Mouse (Mus musculus): ENCODE data around the gene Ntrk2. TPM values are rescaled to one million over a fixed set of nuclear protein-coding genes. Genes with fewer than 3 reads are reported as not detected.

The Ntrk2 gene
- polyA plus RNA-seq, 1 experiment from 2014 or later = 1.7 TPM

- Histone ChIP-seq H3K9me3 (no peaks in the 10 kb centered on the region), H3K36me3 (no peaks in the 10 kb centered on the region), H3K27me3 (replicated peaks) (no peaks in the 10 kb centered on the region), H3K4me2 (replicated peaks) (no peak overlapping the region), H3K4me3 (replicated peaks) (no peak overlapping the region), H3K27ac (no peak overlapping the region), H3K4me1 (replicated peaks) (no peaks in the 10 kb centered on the region), H3K9ac (no peak overlapping the region)
- 66% methylated on average over 6 of the region's 6 CpGs for WGBS
- no peak for ATAC-seq
Measured at GRCm38 (mm10) chr13:59003807-59004173, 197.4 kb downstream of the Ntrk2 start.

DNA sequence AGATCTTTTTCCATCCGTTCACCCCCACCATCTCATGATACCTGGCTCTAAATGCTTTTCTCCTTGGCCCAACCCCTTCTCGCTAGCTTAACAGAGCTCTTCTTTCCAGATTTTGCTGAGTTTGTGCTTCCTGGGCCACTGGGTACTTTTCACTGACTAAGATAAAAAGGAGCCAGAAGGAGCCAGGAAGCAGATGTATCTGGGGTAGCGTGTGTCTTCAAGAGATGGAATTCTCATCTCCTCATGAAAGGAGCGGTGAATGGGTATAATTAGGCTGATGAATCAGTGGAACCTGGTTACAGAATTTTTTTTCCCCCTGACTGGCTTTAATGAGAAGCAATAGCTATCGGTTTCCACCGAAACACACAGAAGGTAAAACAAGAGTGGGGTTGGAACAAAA lies 198.2 kb downstream of the Ntrk2 start:
- no peaks in the 10 kb centered on the region for H3K4me1 ChIP-seq (replicated peaks)
- H3K27me3 ChIP-seq (replicated peaks) = no peaks in the 10 kb centered on the region
- 87% methylated on average over 6 of the region's 6 CpGs for WGBS
- H3K9ac ChIP-seq = no peak overlapping the region
- H3K4me3 ChIP-seq (replicated peaks) = no peak overlapping the region
- H3K27ac ChIP-seq = no peak overlapping the region
- H3K9me3 ChIP-seq = no peaks in the 10 kb centered on the region
- H3K36me3 ChIP-seq = no peaks in the 10 kb centered on the region
- no peak for ATAC-seq
- H3K4me2 ChIP-seq (replicated peaks) = no peak overlapping the region

- no peak overlapping the region for H3K4me2 ChIP-seq (replicated peaks)
- H3K27me3 ChIP-seq (replicated peaks) = no peaks in the 10 kb centered on the region
- H3K4me1 ChIP-seq (replicated peaks) = peaks cover 11% of the 10 kb centered on the region; the same call in 1 of the 2 replicates
- WGBS = 54% methylated on average over 5 of the region's 5 CpGs
- no peaks in the 10 kb centered on the region for H3K9me3 ChIP-seq
- ATAC-seq = no peak
- no peaks in the 10 kb centered on the region for H3K36me3 ChIP-seq
- H3K4me3 ChIP-seq (replicated peaks) = no peak overlapping the region
- H3K27ac ChIP-seq = no peak overlapping the region
- no peak overlapping the region for H3K9ac ChIP-seq
Measured at GRCm38 (mm10) chr13:59009855-59010254, 203.5 kb downstream of the Ntrk2 start.

DNA sequence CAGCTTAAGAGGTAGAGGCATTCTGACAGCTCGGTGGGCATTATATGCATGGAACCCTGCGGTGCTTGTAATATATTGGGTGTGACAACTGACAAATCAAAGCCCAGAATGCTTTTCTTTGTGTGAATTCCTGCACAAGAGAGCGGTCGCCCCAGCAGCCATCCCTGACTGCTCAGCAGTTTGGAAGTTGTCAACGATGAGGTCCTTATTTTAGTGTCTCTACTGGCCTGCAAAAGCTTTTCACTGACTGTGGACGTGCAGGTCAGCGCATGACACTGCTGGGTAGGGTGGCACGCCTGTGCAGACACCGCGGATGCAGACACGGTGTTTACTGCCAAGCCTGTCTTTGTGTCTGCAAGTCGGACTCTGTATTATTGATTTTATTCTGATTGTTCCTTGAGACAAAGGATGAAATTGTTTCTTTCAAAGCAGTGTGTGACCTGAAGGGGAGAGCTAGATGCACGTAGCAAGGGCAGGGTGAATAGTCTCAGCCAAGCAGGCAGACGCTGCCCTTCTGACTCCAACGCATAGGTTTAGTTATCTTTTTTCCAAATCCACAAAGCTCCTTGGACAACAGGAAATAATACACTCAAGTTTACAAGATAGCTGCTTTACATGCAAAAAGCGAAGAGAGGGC lies 204.6 kb downstream of the Ntrk2 start:
- Histone ChIP-seq H3K36me3 (no peaks in the 10 kb centered on the region), H3K4me3 (replicated peaks) (peak overlapping the region; percentile 23; the same call in 1 of the 2 replicates), H3K27ac (no peak overlapping the region), H3K9ac (0 out of 2 replicates have a peak overlapping the region, but pooled peaks have one; percentile 8), H3K27me3 (replicated peaks) (no peaks in the 10 kb centered on the region), H3K9me3 (no peaks in the 10 kb centered on the region), H3K4me2 (replicated peaks) (peak overlapping the region; percentile 62), H3K4me1 (replicated peaks) (peaks cover 11% of the 10 kb centered on the region; the same call in 1 of the 2 replicates)
- 30% methylated on average over 16 of the region's 16 CpGs for WGBS
- peak; percentile 65 for ATAC-seq

DNA sequence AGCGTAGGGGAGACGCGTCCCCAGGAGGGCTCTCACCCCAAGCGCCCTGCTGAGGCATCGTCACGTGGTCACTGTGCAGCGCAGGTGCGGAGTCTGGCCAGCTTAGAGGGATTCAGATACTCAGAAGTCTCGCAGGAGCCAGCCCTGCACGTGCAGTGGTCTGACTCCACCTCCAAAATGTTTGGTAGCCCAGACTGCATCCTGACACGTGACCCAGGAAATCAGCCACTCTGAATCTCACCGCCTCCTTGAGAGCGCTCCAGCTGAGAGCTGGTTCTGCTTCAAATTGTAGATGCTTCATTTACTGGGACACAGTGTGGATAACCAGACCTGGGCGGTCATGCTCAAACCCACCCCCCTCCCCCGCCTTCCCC lies 205.1 kb downstream of the Ntrk2 start:
- peaks cover 11% of the 10 kb centered on the region; the same call in 1 of the 2 replicates for H3K4me1 ChIP-seq (replicated peaks)
- H3K27me3 ChIP-seq (replicated peaks) = no peaks in the 10 kb centered on the region
- peak overlapping the region; percentile 23; the same call in 1 of the 2 replicates for H3K4me3 ChIP-seq (replicated peaks)
- WGBS = under 1% methylated on average over 15 of the region's 15 CpGs
- H3K9ac ChIP-seq = 0 out of 2 replicates have a peak overlapping the region, but pooled peaks have one; percentile 8
- H3K9me3 ChIP-seq = no peaks in the 10 kb centered on the region
- ATAC-seq = peak; percentile 92
- peak overlapping the region; percentile 62 for H3K4me2 ChIP-seq (replicated peaks)
- no peak overlapping the region for H3K27ac ChIP-seq
- no peaks in the 10 kb centered on the region for H3K36me3 ChIP-seq

DNA sequence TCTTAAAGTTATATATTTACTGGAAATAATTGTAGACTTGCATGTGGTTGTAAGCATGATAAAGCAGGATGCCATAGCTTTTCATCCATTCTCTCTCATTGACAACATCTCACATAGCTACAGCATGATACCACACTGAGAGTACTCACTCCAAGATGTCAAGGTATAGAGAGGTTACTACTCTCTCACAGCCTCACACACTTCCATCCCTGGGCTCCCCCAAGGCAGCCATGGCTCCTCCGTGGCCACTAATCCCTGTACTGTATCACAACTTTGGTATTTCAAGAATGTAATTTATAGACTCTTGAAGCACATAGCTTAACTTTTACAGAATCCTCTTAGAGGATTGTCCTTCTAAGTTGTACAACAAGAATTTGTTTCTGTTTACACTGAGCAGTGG lies 209.0 kb downstream of the Ntrk2 start:
- no peak for ATAC-seq
- 10% methylated on average over 1 of the region's 1 CpGs for whole genome bisulfite sequencing
- Histone ChIP-seq H3K9me3 (no peaks in the 10 kb centered on the region), H3K4me1 (replicated peaks) (peaks cover 11% of the 10 kb centered on the region; the same call in 1 of the 2 replicates), H3K9ac (no peak overlapping the region), H3K27me3 (replicated peaks) (no peaks in the 10 kb centered on the region), H3K4me3 (replicated peaks) (no peak overlapping the region), H3K36me3 (no peaks in the 10 kb centered on the region), H3K27ac (no peak overlapping the region), H3K4me2 (replicated peaks) (no peak overlapping the region)

GRCm38 (mm10) chr13:59017121-59017520 lies 210.8 kb downstream of the Ntrk2 start:
- Histone ChIP-seq H3K4me2 (replicated peaks) (no peak overlapping the region), H3K4me1 (replicated peaks) (0 out of 2 replicates have a peak, but pooled peaks cover 2% of the 10 kb centered on the region)
- WGBS = 61% methylated on average over 5 of the region's 5 CpGs

GRCm38 (mm10) chr13:59022251-59023042 lies 216.1 kb downstream of the Ntrk2 start:
- Histone ChIP-seq H3K36me3 (no peaks in the 10 kb centered on the region), H3K27ac (no peak overlapping the region), H3K4me3 (replicated peaks) (no peak overlapping the region), H3K4me1 (replicated peaks) (no peaks in the 10 kb centered on the region), H3K9me3 (no peaks in the 10 kb centered on the region), H3K4me2 (replicated peaks) (no peak overlapping the region), H3K27me3 (replicated peaks) (no peaks in the 10 kb centered on the region), H3K9ac (no peak overlapping the region)
- 82% methylated on average over 22 of the region's 22 CpGs for WGBS
- ATAC-seq = no peak

More at GRCm38 (mm10) chr13:59017121-59017520, 210.8 kb downstream of the Ntrk2 start:
- no peak overlapping the region for H3K4me3 ChIP-seq (replicated peaks)
- no peak overlapping the region for H3K9ac ChIP-seq
- no peaks in the 10 kb centered on the region for H3K9me3 ChIP-seq
- H3K27me3 ChIP-seq (replicated peaks) = no peaks in the 10 kb centered on the region
- ATAC-seq = no peak
- no peaks in the 10 kb centered on the region for H3K36me3 ChIP-seq
- no peak overlapping the region for H3K27ac ChIP-seq

DNA sequence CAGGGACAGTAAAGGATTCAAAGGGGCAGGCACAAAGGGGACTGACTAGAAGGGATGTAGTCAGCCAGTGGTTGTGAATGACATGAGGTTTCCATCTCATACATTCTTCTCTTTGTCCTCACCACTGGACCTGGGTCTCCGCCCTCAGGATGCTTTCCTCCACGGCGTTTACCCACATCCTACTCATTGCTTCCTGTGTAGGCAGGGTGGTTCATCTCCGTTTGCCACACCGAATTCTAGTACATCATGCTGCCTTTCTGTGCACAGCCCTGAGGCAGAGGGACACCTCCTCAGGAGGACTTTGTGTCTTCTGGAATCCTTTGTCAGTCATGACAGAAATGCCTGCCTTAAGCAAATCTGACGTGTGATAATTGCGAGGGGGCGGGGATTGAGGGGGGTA lies 219.3 kb downstream of the Ntrk2 start:
- Histone ChIP-seq H3K4me2 (replicated peaks) (no peak overlapping the region), H3K27ac (no peak overlapping the region), H3K4me1 (replicated peaks) (no peaks in the 10 kb centered on the region), H3K9me3 (no peaks in the 10 kb centered on the region), H3K36me3 (no peaks in the 10 kb centered on the region), H3K4me3 (replicated peaks) (no peak overlapping the region), H3K27me3 (replicated peaks) (no peaks in the 10 kb centered on the region), H3K9ac (no peak overlapping the region)
- WGBS = 79% methylated on average over 8 of the region's 8 CpGs
- ATAC-seq = no peak

DNA sequence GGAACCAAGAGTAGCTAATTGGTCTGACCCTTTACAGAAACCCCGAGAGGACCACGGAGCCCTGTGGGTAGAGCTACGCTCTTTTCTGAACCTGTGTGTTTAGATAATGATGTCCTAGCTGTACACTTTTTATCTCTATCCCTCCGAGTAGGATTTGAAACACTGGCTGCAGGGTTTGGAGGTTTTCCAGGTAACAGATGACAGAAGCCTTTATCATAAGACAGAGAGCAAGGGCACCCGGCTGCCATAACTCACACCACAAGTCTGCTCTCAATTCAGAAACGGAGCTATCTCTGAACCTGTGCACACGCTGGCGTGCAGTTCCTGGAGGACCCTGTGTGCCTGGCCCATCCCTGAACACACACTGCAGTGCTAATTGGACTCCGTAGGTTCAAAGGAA lies 221.1 kb downstream of the Ntrk2 start:
- no peaks in the 10 kb centered on the region for H3K36me3 ChIP-seq
- H3K27me3 ChIP-seq (replicated peaks) = no peaks in the 10 kb centered on the region
- H3K4me1 ChIP-seq (replicated peaks) = no peaks in the 10 kb centered on the region
- no peak for ATAC-seq
- H3K9me3 ChIP-seq = no peaks in the 10 kb centered on the region
- 64% methylated on average over 9 of the region's 9 CpGs for WGBS
- H3K27ac ChIP-seq = no peak overlapping the region
- no peak overlapping the region for H3K4me3 ChIP-seq (replicated peaks)
- no peak overlapping the region for H3K9ac ChIP-seq
- no peak overlapping the region for H3K4me2 ChIP-seq (replicated peaks)

- Histone ChIP-seq H3K36me3 (no peaks in the 10 kb centered on the region), H3K4me3 (replicated peaks) (no peak overlapping the region), H3K27ac (no peak overlapping the region), H3K9me3 (no peaks in the 10 kb centered on the region), H3K4me2 (replicated peaks) (no peak overlapping the region), H3K4me1 (replicated peaks) (no peaks in the 10 kb centered on the region), H3K9ac (no peak overlapping the region), H3K27me3 (replicated peaks) (no peaks in the 10 kb centered on the region)
- no peak for ATAC-seq
- WGBS = 87% methylated on average over 4 of the region's 4 CpGs
Measured at GRCm38 (mm10) chr13:59028546-59028945, 222.2 kb downstream of the Ntrk2 start.

DNA sequence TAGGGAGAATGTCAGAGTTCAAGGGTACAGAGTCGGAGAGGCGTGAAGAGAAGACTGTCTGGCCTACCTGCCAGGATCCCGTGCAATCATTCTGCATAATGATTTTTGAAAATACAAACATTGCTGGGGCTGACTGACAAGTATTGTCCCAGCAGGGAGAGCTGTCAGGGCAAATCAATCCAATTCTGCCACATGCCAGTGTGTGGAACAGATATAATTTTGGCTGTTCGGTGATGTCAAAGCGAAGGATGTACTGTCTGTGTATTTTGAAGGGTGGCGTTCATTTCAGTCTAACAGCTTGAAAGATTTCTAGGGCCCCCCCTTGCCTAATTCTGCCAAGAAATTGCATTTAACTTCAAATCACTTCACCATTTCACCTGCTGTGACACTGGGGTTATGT lies 224.2 kb downstream of the Ntrk2 start:
- Histone ChIP-seq H3K27ac (no peak overlapping the region), H3K4me2 (replicated peaks) (no peak overlapping the region), H3K27me3 (replicated peaks) (no peaks in the 10 kb centered on the region), H3K9me3 (no peaks in the 10 kb centered on the region), H3K36me3 (no peaks in the 10 kb centered on the region), H3K4me1 (replicated peaks) (no peaks in the 10 kb centered on the region), H3K4me3 (replicated peaks) (no peak overlapping the region), H3K9ac (no peak overlapping the region)
- 89% methylated on average over 6 of the region's 6 CpGs for WGBS
- no peak for ATAC-seq
